ENCODE assay signal across 10 mouse cellular contexts in the genomic region with DNA sequence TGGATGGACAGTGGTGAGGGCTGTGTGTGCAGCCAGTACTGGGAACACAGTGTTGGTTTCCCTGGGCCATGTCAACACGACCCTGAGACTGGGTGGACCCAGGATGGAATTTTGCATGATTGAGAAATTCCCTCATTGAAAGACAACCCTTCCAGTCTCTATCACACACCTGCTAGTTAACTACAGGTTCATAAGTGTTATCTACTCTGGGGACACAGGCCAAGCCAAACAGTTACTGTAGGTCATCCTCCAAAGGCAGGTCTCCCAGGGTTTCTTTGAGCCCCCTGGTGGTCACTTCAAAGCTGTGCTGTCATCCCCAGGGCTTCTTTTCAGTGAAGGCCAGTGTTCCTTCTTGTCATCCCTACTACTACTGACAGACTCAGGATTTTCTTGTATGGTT.
DNase-seq lines count a peak whose midpoint lies in the region; ATAC-seq and TF ChIP-seq lines count a peak whose summit lies in the region.
"Had no signal": no experiment of that assay in that cellular context is flagged by ENCODE, and none has a peak within 500 bp of the region (broad histone marks: within the 10 kb centered on the region; RNA-seq: fewer than 3 reads in every experiment).

No protein-coding gene starts in this region.

- H3K4me1 ChIP-seq in kidney, postnatal 0 days (replicated peaks; ENCODE audit: insufficient read depth, low read length), result no peaks in the 10 kb centered on the region
- 0 out of 2 replicates have a peak, but pooled peaks cover 5% of the 10 kb centered on the region for H3K4me1 ChIP-seq in kidney, embryonic 15.5 days
- no peaks in the 10 kb centered on the region for H3K4me1 ChIP-seq in ES-Bruce4 (ENCODE audit: control insufficient read depth, insufficient read depth, low read length)
- H3K4me1 ChIP-seq in midbrain, embryonic 10.5 days, result peaks cover 38% of the 10 kb centered on the region

- TF ChIP-seq POLR2A in ES-Bruce4 (IDR thresholded peaks at IDR 0.05; ENCODE audit: insufficient read depth, low read length), result no peak

- ATAC-seq in kidney, postnatal 0 days (replicated peaks; ENCODE audit: low FRiP score, low read depth), result no peak
- ATAC-seq in kidney, embryonic 15.5 days (replicated peaks; ENCODE audit: low FRiP score), result no peak
- no peak for ATAC-seq in megakaryocyte, adult 5-6 weeks (ENCODE audit: poor library complexity, severe bottlenecking)

- no peak for TF ChIP-seq EP300 in ES-Bruce4 (IDR thresholded peaks at IDR 0.05; ENCODE audit: insufficient read depth, low read depth, low read length)

- peaks cover 2% of the 10 kb centered on the region; the same call in 1 of the 2 replicates for H3K27me3 ChIP-seq in kidney, postnatal 0 days (ENCODE audit: insufficient read depth, low read length)
- peaks cover 37% of the 10 kb centered on the region for H3K27me3 ChIP-seq in kidney, embryonic 15.5 days
- H3K27me3 ChIP-seq in ES-Bruce4 (ENCODE audit: control insufficient read depth, insufficient read depth, low read length, poor library complexity, severe bottlenecking), result no peaks in the 10 kb centered on the region
- H3K27me3 ChIP-seq in midbrain, embryonic 10.5 days (ENCODE audit: low read depth, poor library complexity, severe bottlenecking), result peaks cover 59% of the 10 kb centered on the region

- no peak overlapping the region for H3K27ac ChIP-seq in kidney, postnatal 0 days
- H3K27ac ChIP-seq in kidney, embryonic 15.5 days, result no peak overlapping the region
- no peak overlapping the region for H3K27ac ChIP-seq in ES-Bruce4 (ENCODE audit: insufficient read depth, low read length)
- no peak overlapping the region for H3K27ac ChIP-seq in midbrain, embryonic 10.5 days (replicated peaks)
- H3K27ac ChIP-seq: hindbrain, embryonic 15.5 days had no signal

- H3K36me3 ChIP-seq in kidney, postnatal 0 days (ENCODE audit: insufficient read depth, low read length), result no peaks in the 10 kb centered on the region
- no peaks in the 10 kb centered on the region for H3K36me3 ChIP-seq in kidney, embryonic 15.5 days
- no peaks in the 10 kb centered on the region for H3K36me3 ChIP-seq in ES-Bruce4 (ENCODE audit: control insufficient read depth, insufficient read depth, low read length, poor library complexity, severe bottlenecking)
- H3K36me3 ChIP-seq in midbrain, embryonic 10.5 days, result no peaks in the 10 kb centered on the region
- H3K36me3 ChIP-seq: hindbrain, embryonic 15.5 days had no signal

- no peak overlapping the region for H3K9ac ChIP-seq in kidney, postnatal 0 days (ENCODE audit: low read depth, low read length)
- H3K9ac ChIP-seq in kidney, embryonic 15.5 days, result no peak overlapping the region
- no peak overlapping the region for H3K9ac ChIP-seq in ES-Bruce4 (ENCODE audit: low read depth, poor library complexity, severe bottlenecking)
- H3K9ac ChIP-seq: hindbrain, embryonic 15.5 days had no signal

- no peak overlapping the region for H3K4me3 ChIP-seq in kidney, postnatal 0 days (replicated peaks; ENCODE audit: low read depth, low read length)
- no peak overlapping the region for H3K4me3 ChIP-seq in kidney, embryonic 15.5 days (replicated peaks)
- H3K4me3 ChIP-seq in ES-Bruce4 (ENCODE audit: low read depth, low read length), result no peak overlapping the region
- H3K4me3 ChIP-seq in midbrain, embryonic 10.5 days, result no peak overlapping the region
- H3K4me3 ChIP-seq: erythroblast, embryonic 14.5 days; hindbrain, embryonic 15.5 days had no signal

- H3K9me3 ChIP-seq in kidney, postnatal 0 days (replicated peaks; ENCODE audit: low read length), result no peaks in the 10 kb centered on the region
- H3K9me3 ChIP-seq in kidney, embryonic 15.5 days (replicated peaks), result no peaks in the 10 kb centered on the region
- no peaks in the 10 kb centered on the region for H3K9me3 ChIP-seq in ES-Bruce4 (replicated peaks; ENCODE audit: control insufficient read depth, insufficient read depth, low read length, poor library complexity, severe bottlenecking)
- H3K9me3 ChIP-seq in midbrain, embryonic 10.5 days (replicated peaks), result no peaks in the 10 kb centered on the region
- H3K9me3 ChIP-seq: hindbrain, embryonic 15.5 days had no signal

- H3K4me2 ChIP-seq in kidney, postnatal 0 days (ENCODE audit: low read length), result no peak overlapping the region
- no peak overlapping the region for H3K4me2 ChIP-seq in kidney, embryonic 15.5 days
- H3K4me2 ChIP-seq: hindbrain, embryonic 15.5 days had no signal

- peak; percentile 63 for TF ChIP-seq CTCF in kidney, postnatal 0 days (IDR thresholded peaks at IDR 0.05; ENCODE audit: low read depth)
- TF ChIP-seq CTCF in ES-Bruce4 (IDR thresholded peaks at IDR 0.05; ENCODE audit: low read depth, low read length), result peak; percentile 28

- WGBS in kidney, postnatal 0 days, result 78% methylated on average over 1 of the region's 1 CpGs
- 96% methylated on average over 1 of the region's 1 CpGs for WGBS in kidney, embryonic 15.5 days
- WGBS in midbrain, embryonic 10.5 days, result 75% methylated on average over 1 of the region's 1 CpGs

- DNase-seq in kidney, postnatal 0 days (ENCODE audit: low spot score), result no peak
- peak; percentile 19 for DNase-seq in adrenal gland, adult 8-10 months
- DNase-seq in kidney, postnatal 36 days, result peak; percentile 28 to 53
- DNase-seq in neural tube, embryonic 10.5 days (ENCODE audit: extremely low spot score, low spot score), result no peak
- no peak for DNase-seq in midbrain, embryonic 10.5 days (ENCODE audit: low spot score)

Comparison
In these comparisons a context has a peak if more than half of its experiments do, and no peak if none do; other contexts are left out.
1. DNase-seq: peak in adrenal gland, adult 8-10 months (single experiment) and kidney, postnatal 36 days (2 of 2); none in kidney, postnatal 0 days (single experiment), neural tube, embryonic 10.5 days (single experiment) and midbrain, embryonic 10.5 days (single experiment).